19 mouse cellular contexts compared by ENCODE assay signal in the genomic region with DNA sequence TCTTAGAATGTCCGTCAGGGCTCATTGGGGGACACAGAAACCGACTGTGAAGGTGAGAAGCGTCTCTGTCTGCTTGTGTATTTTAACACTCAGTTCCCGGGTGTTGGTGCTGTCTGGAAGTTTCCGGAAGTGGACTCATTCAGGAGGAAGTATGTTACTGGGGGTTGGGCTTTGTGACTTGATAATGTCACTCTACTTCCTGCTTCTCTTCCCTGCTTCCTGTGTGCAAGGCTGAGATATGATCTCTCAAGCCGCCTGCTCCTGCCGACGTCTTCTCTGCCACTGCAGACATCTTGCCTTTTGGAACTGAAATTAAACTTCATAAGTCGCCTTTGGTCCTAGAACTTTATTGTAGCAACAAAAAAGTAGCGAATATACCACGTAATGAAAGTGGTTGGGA. TPM values are rescaled to one million over a fixed set of nuclear protein-coding genes. Genes with fewer than 3 reads are reported as not detected.
A peak's percentile ranks its signal among the peaks of the same experiment; 100 is the strongest.
DNase-seq lines count a peak whose midpoint lies in the region; ATAC-seq and TF ChIP-seq lines count a peak whose summit lies in the region.
"Had no signal": no experiment of that assay in that cellular context is flagged by ENCODE, and none has a peak within 500 bp of the region (broad histone marks: within the 10 kb centered on the region; RNA-seq: fewer than 3 reads in every experiment).

No protein-coding gene starts in this region.

- ATAC-seq in heart, embryonic 13.5 days (ENCODE audit: extremely low read depth, insufficient number of reproducible peaks, low FRiP score, low TSS enrichment) = no peak
- no peak for ATAC-seq in liver, postnatal 0 days
- ATAC-seq in midbrain, embryonic 11.5 days (ENCODE audit: low FRiP score) = no peak
- ATAC-seq in intestine, postnatal 0 days = no peak
- ATAC-seq: inflammation-experienced regulatory T-cells, adult 6 months had no signal

- H3K4me3 ChIP-seq in heart, embryonic 13.5 days = no peak overlapping the region
- no peak overlapping the region for H3K4me3 ChIP-seq in liver, postnatal 0 days (ENCODE audit: low read depth, low read length)
- no peak overlapping the region for H3K4me3 ChIP-seq in midbrain, embryonic 11.5 days (ENCODE audit: low read depth, low read length)
- H3K4me3 ChIP-seq in intestine, postnatal 0 days (ENCODE audit: low read depth, low read length) = no peak overlapping the region
- H3K4me3 ChIP-seq: embryonic facial prominence, embryonic 12.5 days; heart, adult 2 months; hindbrain, embryonic 12.5 days; megakaryocyte, embryonic 14.5 days had no signal

- H3K9ac ChIP-seq in heart, embryonic 13.5 days = no peak overlapping the region
- H3K9ac ChIP-seq in liver, postnatal 0 days (replicated peaks) = no peak overlapping the region
- no peak overlapping the region for H3K9ac ChIP-seq in midbrain, embryonic 11.5 days (ENCODE audit: low read length)
- H3K9ac ChIP-seq in intestine, postnatal 0 days (ENCODE audit: low read depth, low read length) = no peak overlapping the region
- H3K9ac ChIP-seq: embryonic facial prominence, embryonic 12.5 days; hindbrain, embryonic 12.5 days; liver, embryonic 14.5 days had no signal

- 62% methylated on average over 11 of the region's 11 CpGs for WGBS in heart, embryonic 13.5 days
- 40% methylated on average over 11 of the region's 11 CpGs for whole genome bisulfite sequencing in liver, postnatal 0 days (ENCODE audit: insufficient replicate concordance)
- 89% methylated on average over 11 of the region's 11 CpGs for WGBS in midbrain, embryonic 11.5 days
- 80% methylated on average over 11 of the region's 11 CpGs for WGBS in intestine, postnatal 0 days

- no peak overlapping the region for H3K27ac ChIP-seq in heart, embryonic 13.5 days (replicated peaks)
- H3K27ac ChIP-seq in liver, postnatal 0 days (ENCODE audit: low read depth) = no peak overlapping the region
- no peak overlapping the region for H3K27ac ChIP-seq in midbrain, embryonic 11.5 days (ENCODE audit: low read depth, low read length)
- H3K27ac ChIP-seq in intestine, postnatal 0 days (ENCODE audit: low read depth, low read length) = no peak overlapping the region
- H3K27ac ChIP-seq: embryonic facial prominence, embryonic 12.5 days; heart, adult 2 months; hindbrain, embryonic 12.5 days; liver, embryonic 14.5 days had no signal

- TF ChIP-seq EP300 in liver, postnatal 0 days (IDR thresholded peaks at IDR 0.05; ENCODE audit: low read depth) = no peak

- H3K4me1 ChIP-seq in heart, embryonic 13.5 days = peaks cover 14% of the 10 kb centered on the region
- no peaks in the 10 kb centered on the region; the same call in 1 of the 2 replicates for H3K4me1 ChIP-seq in liver, postnatal 0 days (ENCODE audit: insufficient read depth)
- H3K4me1 ChIP-seq in midbrain, embryonic 11.5 days (ENCODE audit: control insufficient read depth, insufficient read depth, low read length) = peaks cover 2% of the 10 kb centered on the region; the same call in 1 of the 2 replicates
- no peaks in the 10 kb centered on the region for H3K4me1 ChIP-seq in intestine, postnatal 0 days (replicated peaks; ENCODE audit: control insufficient read depth, insufficient read depth, low read length)
- H3K4me1 ChIP-seq: embryonic facial prominence, embryonic 12.5 days; hindbrain, embryonic 12.5 days had no signal

- no peak for TF ChIP-seq CTCF in liver, postnatal 0 days (IDR thresholded peaks at IDR 0.05; ENCODE audit: low read depth)
- no peak for TF ChIP-seq CTCF in intestine, postnatal 0 days (IDR thresholded peaks at IDR 0.05; ENCODE audit: low read depth)

- H3K36me3 ChIP-seq in heart, embryonic 13.5 days = no peaks in the 10 kb centered on the region
- H3K36me3 ChIP-seq in liver, postnatal 0 days (replicated peaks; ENCODE audit: insufficient read depth, low read length) = no peaks in the 10 kb centered on the region
- no peaks in the 10 kb centered on the region for H3K36me3 ChIP-seq in midbrain, embryonic 11.5 days (ENCODE audit: control insufficient read depth, insufficient read depth, low read length)
- no peaks in the 10 kb centered on the region for H3K36me3 ChIP-seq in intestine, postnatal 0 days (ENCODE audit: control insufficient read depth, insufficient read depth)
- H3K36me3 ChIP-seq: embryonic facial prominence, embryonic 12.5 days; hindbrain, embryonic 12.5 days had no signal

- no peaks in the 10 kb centered on the region for H3K27me3 ChIP-seq in heart, embryonic 13.5 days (replicated peaks)
- H3K27me3 ChIP-seq in liver, postnatal 0 days (ENCODE audit: insufficient read depth, low read length) = no peaks in the 10 kb centered on the region
- H3K27me3 ChIP-seq in midbrain, embryonic 11.5 days (ENCODE audit: control insufficient read depth, insufficient read depth, low read length) = no peaks in the 10 kb centered on the region
- H3K27me3 ChIP-seq in intestine, postnatal 0 days (replicated peaks; ENCODE audit: control insufficient read depth, insufficient read depth, low read length) = no peaks in the 10 kb centered on the region
- H3K27me3 ChIP-seq: embryonic facial prominence, embryonic 12.5 days; hindbrain, embryonic 12.5 days; megakaryocyte, embryonic 14.5 days had no signal

- peak overlapping the region; percentile 16 for H3K4me2 ChIP-seq in heart, embryonic 13.5 days
- H3K4me2 ChIP-seq in liver, postnatal 0 days (ENCODE audit: low read depth, low read length) = 0 out of 2 replicates have a peak overlapping the region, but pooled peaks have one; percentile 8
- no peak overlapping the region for H3K4me2 ChIP-seq in midbrain, embryonic 11.5 days
- H3K4me2 ChIP-seq in intestine, postnatal 0 days (replicated peaks; ENCODE audit: low read depth) = no peak overlapping the region
- H3K4me2 ChIP-seq: embryonic facial prominence, embryonic 12.5 days; hindbrain, embryonic 12.5 days had no signal

- no peaks in the 10 kb centered on the region for H3K9me3 ChIP-seq in heart, embryonic 13.5 days
- H3K9me3 ChIP-seq in liver, postnatal 0 days (ENCODE audit: low read length) = no peaks in the 10 kb centered on the region
- H3K9me3 ChIP-seq in midbrain, embryonic 11.5 days (ENCODE audit: control insufficient read depth, low read length) = no peaks in the 10 kb centered on the region
- no peaks in the 10 kb centered on the region for H3K9me3 ChIP-seq in intestine, postnatal 0 days (ENCODE audit: control insufficient read depth)
- H3K9me3 ChIP-seq: embryonic facial prominence, embryonic 12.5 days; hindbrain, embryonic 12.5 days had no signal

- DNase-seq in heart, adult 8-10 months (ENCODE audit: low spot score) = no peak
- peak; percentile 11 for DNase-seq in thymus, postnatal 0 days (ENCODE audit: low spot score)
- no peak for DNase-seq in thymus, postnatal 36 days
- no peak for DNase-seq in liver, postnatal 0 days
- no peak for DNase-seq in midbrain, embryonic 11.5 days (ENCODE audit: low spot score, missing footprints)
- no peak for DNase-seq in spleen, adult 18-20 months
- DNase-seq: adrenal gland, postnatal 10 days; cerebellum, adult 11-12 months; gastrocnemius, postnatal 10 days; heart, adult 2 months; layer of hippocampus, postnatal 36 days; thymus, postnatal 14 days had no signal

RNA-seq across cellular contexts. Expression of a gene that starts 19.5 kb away (rescaled TPM):
- 36.2 and 41.6 TPM in 2 replicates for polyA plus RNA-seq in heart, embryonic 13.5 days (2015; fragmentation: Nextera tagmentation; extraction: Ambion mirVana)
- total RNA-seq in heart, adult 8-10 months (2022) = 10 to 100 TPM; 34.2 to 43.1 (median 38.1) TPM
- 36.7 and 39.2 TPM in 2 replicates for polyA plus RNA-seq in thymus, postnatal 0 days (2015; fragmentation: Nextera tagmentation; extraction: Ambion mirVana)
- polyA plus RNA-seq in liver, postnatal 0 days (2015; fragmentation: Nextera tagmentation; extraction: Ambion mirVana) = 28.1 and 30.5 TPM in 2 replicates
- polyA plus RNA-seq in midbrain, embryonic 11.5 days (2014; fragmentation: Nextera tagmentation; extraction: Ambion mirVana) = 35.2 and 42.0 TPM in 2 replicates
- 45.2 and 47.1 TPM in 2 replicates for polyA plus RNA-seq in intestine, postnatal 0 days (2015; fragmentation: Nextera tagmentation; extraction: Ambion mirVana)

Comparison
In these comparisons a context has a peak if more than half of its experiments do, and no peak if none do; other contexts are left out.
1. H3K4me2 ChIP-seq: peak in heart, embryonic 13.5 days (single experiment) and liver, postnatal 0 days (single experiment); none in midbrain, embryonic 11.5 days (single experiment) and intestine, postnatal 0 days (single experiment).